Mouse (Mus musculus) testis, adult 2 months (tissue): Measurements from ENCODE around the gene Stx8.

Experiments used
- CTCF ChIP-seq: fragments of 200-500 bp; IDR thresholded peaks from 2 replicates; pipeline ENCODE4 v1.5.1; 2012; ENCODE audit warnings: low read depth, mild to moderate bottlenecking, inconsistent platforms, low read length, moderate library complexity; ENCODE audit not compliant: control insufficient read depth, insufficient read depth, insufficient replicate concordance
- POLR2A ChIP-seq: fragments of 200-500 bp; IDR thresholded peaks from 2 replicates; pipeline ENCODE4 v1.6.1; 2012; ENCODE audit warnings: low read depth, mild to moderate bottlenecking, inconsistent platforms, low read length, moderate library complexity; ENCODE audit not compliant: control insufficient read depth

DNA sequence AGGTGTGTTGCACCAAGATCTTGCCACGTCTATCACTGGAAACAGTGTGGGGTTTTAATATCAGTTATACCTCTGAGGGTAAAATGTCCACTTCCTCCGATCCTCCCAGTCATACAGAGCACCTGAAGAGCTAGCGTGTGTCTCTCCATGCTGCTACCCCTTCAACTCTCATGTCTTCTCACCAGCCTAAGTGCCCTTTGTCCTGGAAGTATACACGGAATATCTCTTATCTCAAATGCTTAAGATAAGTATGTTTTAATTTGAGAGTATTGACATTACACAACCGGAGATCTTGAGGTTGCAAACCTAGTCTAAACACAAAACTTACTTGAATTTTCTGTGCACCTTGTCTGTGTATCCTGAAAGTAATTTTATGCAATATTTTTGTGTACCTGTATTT, 68.4 kb downstream of the Stx8 start:
- no peak for TF ChIP-seq POLR2A
- no peak for TF ChIP-seq CTCF
